Mouse (Mus musculus) megakaryocyte, embryonic 14.5 days (primary cell): Measurements from ENCODE around the gene Celf2.
"Not testable (repeated sequence)": the region's sequence is repeated elsewhere in the genome, so short reads cannot be mapped to it uniquely, and the experiment has no call there.

Source experiments
- FLI1 ChIP-seq: IDR thresholded peaks from 2 replicates; pipeline ENCODE4 v1.6.1; 2012; ENCODE audit warnings: low read length, inconsistent platforms, mixed read lengths
- GATA1 ChIP-seq: IDR thresholded peaks from 3 replicates; pipeline ENCODE4 v1.6.1; 2012; ENCODE audit warnings: mixed read lengths, low read length, inconsistent platforms, borderline replicate concordance

- TF ChIP-seq GATA1, FLI1: not testable (repeated sequence)
Measured at GRCm38 (mm10) chr2:7509463-7509862, at the start of gene Celf2.
